Mouse (Mus musculus): ENCODE measurements around the gene Ifit3.
A peak's percentile ranks its signal among the peaks of the same experiment; 100 is the strongest.

GRCm38 (mm10) chr19:34551981-34552380 is 31.4 kb upstream of the Ifit3 start:
- TF ChIP-seq CTCF (IDR thresholded peaks at IDR 0.05), result peak; percentile 21; the same call in 1 of the 2 replicates
- 0 out of 2 replicates have a peak, but pooled peaks have one; percentile 22 for TF ChIP-seq POLR2A (IDR thresholded peaks at IDR 0.05; ENCODE audit: insufficient read depth, low read depth, low read length)

All from heart, adult 2 months (tissue).